Mouse (Mus musculus) liver, embryonic 13.5 days (tissue): ENCODE data around the gene Cdx2. TPM values are rescaled to one million over a fixed set of nuclear protein-coding genes. Genes with fewer than 3 reads are reported as not detected.
A peak's percentile ranks its signal among the peaks of the same experiment; 100 is the strongest.

Experiments used
- ATAC-seq: fragments of 200-750 bp; cut with Nextera tagmentation; 2 replicates; pipeline ENCODE4 v1.8.0; 2017; ENCODE audit warnings: low read depth, mild to moderate bottlenecking, moderate number of reproducible peaks, moderate library complexity
- DNase-seq: peaks from one replicate; pipeline ENCODE4 v3.0.0; 2022
- H3K27ac ChIP-seq: fragments of 300-500 bp; sonication (generic); 2 replicates; pipeline ENCODE4 v1.5.1; 2015; ENCODE audit warnings: moderate library complexity, mild to moderate bottlenecking, inconsistent platforms
- H3K27me3 ChIP-seq: fragments of 300-500 bp; sonication (generic); 2 replicates; pipeline ENCODE4 v1.6.1; 2015; ENCODE audit warnings: mild to moderate bottlenecking, inconsistent platforms
- H3K36me3 ChIP-seq: fragments of 300-500 bp; sonication (generic); 2 replicates; pipeline ENCODE4 v1.6.1; 2015; ENCODE audit warnings: mild to moderate bottlenecking, inconsistent platforms
- H3K4me1 ChIP-seq: fragments of 300-500 bp; sonication (generic); replicated peaks from 2 replicates; pipeline ENCODE4 v1.6.1; 2015; ENCODE audit warnings: inconsistent platforms
- H3K4me2 ChIP-seq: fragments of 300-500 bp; sonication (generic); 2 replicates; pipeline ENCODE4 v1.6.1; 2015; ENCODE audit warnings: inconsistent platforms, mild to moderate bottlenecking, moderate library complexity
- H3K4me3 ChIP-seq: fragments of 300-500 bp; sonication (generic); replicated peaks from 2 replicates; pipeline ENCODE4 v1.5.1; 2015; ENCODE audit warnings: mild to moderate bottlenecking, inconsistent platforms
- H3K9ac ChIP-seq: fragments of 300-500 bp; sonication (generic); 2 replicates; pipeline ENCODE4 v1.6.1; 2015; ENCODE audit warnings: mild to moderate bottlenecking, inconsistent platforms
- H3K9me3 ChIP-seq: fragments of 300-500 bp; sonication (generic); replicated peaks from 2 replicates; pipeline ENCODE4 v1.6.1; 2016; ENCODE audit warnings: inconsistent platforms
- WGBS: fragments of 180-500 bp; shearing (Covaris S2); methylation state at CpG from one replicate; pipeline ENCODE4 v1.1.7; 2015; ENCODE audit not compliant: insufficient replicate concordance; 5-methylcytosine and 5-hydroxymethylcytosine counted together
- polyA plus RNA-seq: library from polyadenylated mRNA; unstranded; fragments of >200 nt; fragmentation: Nextera tagmentation; extraction: Ambion mirVana; gene quantifications from 2 replicates; pipeline ENCODE4 v1.2.1, GENCODE M21; 2015

Cdx2 gene
- polyA plus RNA-seq, 1 experiment from 2014 or later: not detected

DNA sequence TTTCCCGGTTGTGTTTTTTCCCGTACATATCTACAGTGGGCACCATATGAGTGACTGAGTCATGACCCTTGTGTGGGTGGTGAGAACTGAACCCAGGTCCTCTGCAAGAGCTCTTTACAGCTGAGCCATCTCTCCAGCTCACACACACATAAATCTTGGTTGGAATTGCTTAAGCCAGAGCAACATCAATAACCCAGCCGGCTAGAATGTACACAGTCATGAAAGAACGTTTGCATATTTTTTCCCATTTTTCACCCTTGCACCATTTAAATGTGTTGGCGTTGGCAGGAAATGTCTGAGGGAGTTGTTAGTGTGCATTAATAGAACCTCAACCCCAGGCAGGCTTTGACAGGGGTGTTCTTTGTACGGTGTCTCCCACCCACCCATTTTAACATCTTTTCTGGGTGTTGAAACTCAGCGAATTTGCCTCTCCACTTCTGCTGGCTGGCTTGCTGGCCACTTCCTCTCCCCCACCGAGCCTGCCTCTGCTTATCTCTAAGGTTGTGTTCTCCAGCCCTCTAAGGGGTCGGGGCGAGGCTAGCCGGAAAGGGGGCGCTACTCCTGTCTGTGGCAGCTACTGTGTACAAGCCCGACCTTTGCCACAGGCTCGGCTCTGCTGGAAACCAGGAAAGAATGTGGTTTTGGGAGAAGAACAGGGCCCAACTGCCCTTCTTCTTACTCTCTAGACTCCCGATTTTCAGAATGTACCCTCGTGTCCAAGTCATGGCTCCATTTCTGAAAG, 15.1 kb downstream of the Cdx2 start:
- Histone ChIP-seq H3K4me2 (peak overlapping the region; percentile 33), H3K4me1 (peaks cover 18% of the 10 kb centered on the region), H3K9me3 (no peaks in the 10 kb centered on the region), H3K9ac (no peak overlapping the region), H3K4me3 (no peak overlapping the region), H3K27me3 (peaks cover 37% of the 10 kb centered on the region), H3K27ac (no peak overlapping the region), H3K36me3 (no peaks in the 10 kb centered on the region)
- 9% methylated on average over 16 of the region's 16 CpGs for WGBS
- ATAC-seq (no peak), DNase-seq (no peak)

DNA sequence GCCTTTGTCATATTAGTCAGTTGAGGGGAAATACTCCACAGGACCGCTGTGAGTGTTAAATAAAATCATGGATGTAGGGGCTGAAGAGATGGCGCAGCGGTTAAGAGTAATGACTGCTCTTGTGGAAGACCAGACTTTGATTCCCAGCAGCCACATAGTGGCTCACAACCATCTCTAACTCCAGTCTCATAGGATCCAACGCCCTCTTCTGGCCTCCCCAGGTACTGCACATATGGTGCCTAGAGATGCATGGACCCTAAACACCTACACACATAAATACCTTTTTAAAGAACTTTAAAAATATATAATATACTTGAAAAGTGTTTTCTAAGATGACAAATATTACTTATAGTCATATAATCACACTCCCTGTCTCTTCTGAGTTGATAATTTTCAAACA, 22.7 kb downstream of the Cdx2 start:
- H3K27me3 ChIP-seq: peaks cover 18% of the 10 kb centered on the region
- no peaks in the 10 kb centered on the region for H3K9me3 ChIP-seq
- H3K4me2 ChIP-seq: no peak overlapping the region
- DNase-seq: no peak
- no peaks in the 10 kb centered on the region for H3K4me1 ChIP-seq
- no peak overlapping the region for H3K9ac ChIP-seq
- no peaks in the 10 kb centered on the region for H3K36me3 ChIP-seq
- no peak overlapping the region for H3K27ac ChIP-seq
- 69% methylated on average over 4 of the region's 4 CpGs for WGBS
- no peak overlapping the region for H3K4me3 ChIP-seq
- ATAC-seq: no peak

DNA sequence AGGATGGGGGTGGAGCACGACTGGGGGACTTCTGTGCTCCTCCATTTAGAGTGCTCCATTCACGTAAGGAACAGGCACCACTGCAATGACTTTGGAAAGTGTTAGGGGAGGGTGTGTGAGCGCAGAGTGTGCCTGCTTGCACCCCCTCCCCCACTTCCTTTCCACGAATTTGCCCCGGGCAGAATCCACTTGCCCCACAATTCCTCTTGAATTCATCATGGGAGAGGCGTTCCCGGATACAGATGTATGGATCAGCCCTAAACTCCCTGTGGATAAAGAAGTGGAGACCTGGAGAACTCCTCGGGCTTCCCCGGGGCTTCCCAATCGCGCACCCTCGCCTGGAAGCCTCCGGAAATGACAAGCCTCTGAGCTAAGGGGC, 29.5 kb downstream of the Cdx2 start:
- Histone ChIP-seq H3K9me3 (no peaks in the 10 kb centered on the region), H3K36me3 (no peaks in the 10 kb centered on the region), H3K9ac (no peak overlapping the region), H3K27ac (no peak overlapping the region), H3K4me3 (no peak overlapping the region), H3K4me1 (peaks cover 5% of the 10 kb centered on the region; the same call in 1 of the 2 replicates), H3K4me2 (no peak overlapping the region), H3K27me3 (peaks cover 85% of the 10 kb centered on the region)
- WGBS: 1% methylated on average over 13 of the region's 13 CpGs
- no peak for DNase-seq
- no peak for ATAC-seq

GRCm38 (mm10) chr5:147276701-147277546, 30.1 kb downstream of the Cdx2 start:
- Histone ChIP-seq H3K4me2 (no peak overlapping the region), H3K27me3 (peaks cover 91% of the 10 kb centered on the region), H3K9me3 (no peaks in the 10 kb centered on the region), H3K4me3 (no peak overlapping the region), H3K4me1 (peaks cover 5% of the 10 kb centered on the region; the same call in 1 of the 2 replicates), H3K9ac (no peak overlapping the region), H3K36me3 (no peaks in the 10 kb centered on the region), H3K27ac (no peak overlapping the region)
- DNase-seq (no peak), ATAC-seq (no peak)
- 5% methylated on average over 18 of the region's 18 CpGs for WGBS

DNA sequence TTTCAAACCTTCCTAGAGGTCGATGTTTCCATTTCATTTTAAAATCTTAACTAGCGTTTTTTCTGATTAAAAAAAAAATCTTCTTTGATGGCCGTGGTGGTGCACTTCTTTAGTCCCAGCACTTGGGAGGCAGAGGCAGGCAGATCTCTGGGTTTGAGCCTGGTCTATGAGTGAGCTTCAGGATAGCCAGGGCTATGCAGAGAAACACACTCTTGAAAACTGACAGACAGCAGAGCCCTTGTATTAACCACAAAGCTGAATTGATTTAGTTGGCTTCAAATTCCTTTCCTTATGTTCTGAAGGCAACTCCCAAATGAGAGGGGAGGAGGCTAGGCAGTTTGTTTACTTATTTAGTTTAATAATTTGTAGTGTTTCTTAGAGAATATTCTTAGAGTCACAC, 31.3 kb downstream of the Cdx2 start:
- DNase-seq (no peak), ATAC-seq (no peak)
- Histone ChIP-seq H3K9ac (no peak overlapping the region), H3K36me3 (no peaks in the 10 kb centered on the region), H3K9me3 (no peaks in the 10 kb centered on the region), H3K4me1 (peaks cover 5% of the 10 kb centered on the region; the same call in 1 of the 2 replicates), H3K27ac (no peak overlapping the region), H3K4me2 (no peak overlapping the region), H3K27me3 (peaks cover 96% of the 10 kb centered on the region), H3K4me3 (no peak overlapping the region)
- WGBS: 9% methylated on average over 3 of the region's 3 CpGs

DNA sequence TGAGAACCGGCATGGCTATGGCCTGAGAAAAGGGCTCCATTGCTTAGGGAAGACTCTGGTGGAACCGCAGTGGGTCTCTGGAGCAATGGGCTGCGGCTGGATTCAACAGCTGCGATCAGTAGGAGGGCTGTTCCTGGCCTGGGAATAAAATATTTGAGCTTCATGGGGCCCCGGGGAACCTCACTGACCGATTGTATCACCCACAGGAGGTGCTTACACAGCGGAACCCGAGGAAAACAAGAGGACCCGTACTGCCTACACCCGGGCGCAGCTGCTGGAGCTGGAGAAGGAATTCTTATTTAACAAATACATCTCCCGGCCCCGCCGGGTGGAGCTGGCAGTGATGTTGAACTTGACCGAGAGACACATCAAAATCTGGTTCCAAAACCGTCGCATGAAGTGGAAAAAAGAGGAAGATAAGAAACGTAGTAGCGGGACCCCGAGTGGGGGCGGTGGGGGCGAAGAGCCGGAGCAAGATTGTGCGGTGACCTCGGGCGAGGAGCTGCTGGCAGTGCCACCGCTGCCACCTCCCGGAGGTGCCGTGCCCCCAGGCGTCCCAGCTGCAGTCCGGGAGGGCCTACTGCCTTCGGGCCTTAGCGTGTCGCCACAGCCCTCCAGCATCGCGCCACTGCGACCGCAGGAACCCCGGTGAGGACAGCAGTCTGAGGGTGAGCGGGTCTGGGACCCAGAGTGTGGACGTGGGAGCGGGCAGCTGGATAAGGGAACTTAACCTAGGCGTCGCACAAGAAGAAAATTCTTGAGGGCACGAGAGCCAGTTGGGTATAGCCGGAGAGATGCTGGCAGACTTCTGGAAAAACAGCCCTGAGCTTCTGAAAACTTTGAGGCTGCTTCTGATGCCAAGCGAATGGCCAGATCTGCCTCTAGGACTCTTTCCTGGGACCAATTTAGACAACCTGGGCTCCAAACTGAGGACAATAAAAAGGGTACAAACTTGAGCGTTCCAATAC, 32.6 kb downstream of the Cdx2 start:
- 1% methylated on average over 48 of the region's 48 CpGs for whole genome bisulfite sequencing
- H3K4me3 ChIP-seq: no peak overlapping the region
- ATAC-seq (no peak), DNase-seq (no peak)
- H3K9ac ChIP-seq: no peak overlapping the region
- peaks cover 9% of the 10 kb centered on the region; the same call in 1 of the 2 replicates for H3K4me1 ChIP-seq
- no peak overlapping the region for H3K4me2 ChIP-seq
- no peaks in the 10 kb centered on the region for H3K9me3 ChIP-seq
- H3K27me3 ChIP-seq: peaks cover 99% of the 10 kb centered on the region
- H3K27ac ChIP-seq: no peak overlapping the region
- no peaks in the 10 kb centered on the region for H3K36me3 ChIP-seq

GRCm38 (mm10) chr5:147272808-147273345, 34.2 kb downstream of the Cdx2 start:
- no peak for ATAC-seq
- H3K9ac ChIP-seq: no peak overlapping the region
- H3K4me1 ChIP-seq: peaks cover 9% of the 10 kb centered on the region; the same call in 1 of the 2 replicates
- no peak overlapping the region for H3K27ac ChIP-seq
- H3K9me3 ChIP-seq: no peaks in the 10 kb centered on the region
- H3K4me3 ChIP-seq: no peak overlapping the region
- peaks cover 99% of the 10 kb centered on the region for H3K27me3 ChIP-seq
- H3K4me2 ChIP-seq: no peak overlapping the region
- 4% methylated on average over 10 of the region's 10 CpGs for WGBS
- no peaks in the 10 kb centered on the region for H3K36me3 ChIP-seq
- DNase-seq: no peak

DNA sequence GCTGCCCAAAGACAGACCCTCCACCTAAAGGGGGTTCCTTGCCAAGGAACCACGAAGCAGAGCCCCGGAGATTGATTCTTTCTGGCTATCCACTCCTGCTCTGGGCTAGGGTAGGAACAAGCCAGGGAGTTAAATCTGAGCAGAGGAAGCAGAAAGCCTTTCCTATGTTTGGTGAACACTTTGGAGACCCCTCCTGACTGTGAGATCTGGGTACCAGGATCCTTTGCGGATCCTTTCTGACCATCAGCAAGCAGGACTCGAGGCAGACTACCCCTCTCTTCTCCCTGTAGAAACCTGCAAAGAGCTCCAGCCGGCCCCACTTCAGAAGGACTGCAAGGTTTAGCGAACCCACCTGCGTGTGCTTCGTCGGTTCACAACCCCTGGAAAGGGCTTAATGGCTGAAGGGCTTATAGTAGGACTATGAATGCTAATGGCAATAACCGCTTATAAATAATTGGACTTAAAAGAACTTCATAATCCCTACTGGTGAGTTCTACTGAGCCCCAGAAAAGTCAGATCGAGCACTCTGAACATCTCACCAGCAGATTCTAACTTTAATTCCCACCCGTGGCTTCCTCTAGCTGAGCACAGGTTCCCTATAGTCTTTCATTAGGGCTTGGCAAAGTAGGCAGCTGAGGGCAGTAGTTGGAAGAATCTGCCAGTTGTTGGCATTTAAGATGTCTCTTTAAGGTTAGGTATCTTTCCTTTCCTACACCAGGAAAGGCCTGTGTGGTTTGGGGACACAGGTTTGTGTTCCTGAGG, 34.8 kb downstream of the Cdx2 start:
- ATAC-seq (no peak), DNase-seq (no peak)
- no peaks in the 10 kb centered on the region for H3K36me3 ChIP-seq
- no peak overlapping the region for H3K9ac ChIP-seq
- no peak overlapping the region for H3K4me3 ChIP-seq
- WGBS: 8% methylated on average over 12 of the region's 12 CpGs
- H3K27me3 ChIP-seq: peaks cover 99% of the 10 kb centered on the region
- no peak overlapping the region for H3K27ac ChIP-seq
- no peak overlapping the region for H3K4me2 ChIP-seq
- no peaks in the 10 kb centered on the region for H3K9me3 ChIP-seq
- H3K4me1 ChIP-seq: peaks cover 4% of the 10 kb centered on the region; the same call in 1 of the 2 replicates

GRCm38 (mm10) chr5:147270673-147271655, 36.1 kb downstream of the Cdx2 start:
- 3% methylated on average over 29 of the region's 29 CpGs for WGBS
- H3K27ac ChIP-seq: no peak overlapping the region
- no peaks in the 10 kb centered on the region for H3K9me3 ChIP-seq
- H3K9ac ChIP-seq: no peak overlapping the region
- H3K36me3 ChIP-seq: no peaks in the 10 kb centered on the region
- no peak overlapping the region for H3K4me3 ChIP-seq
- ATAC-seq: no peak
- DNase-seq: no peak
- peaks cover 4% of the 10 kb centered on the region; the same call in 1 of the 2 replicates for H3K4me1 ChIP-seq
- no peak overlapping the region for H3K4me2 ChIP-seq
- H3K27me3 ChIP-seq: peaks cover 99% of the 10 kb centered on the region
